Mouse (Mus musculus): ENCODE results near the gene Fam240a.

Gene Fam240a

GRCm38 (mm10) chr9:110945926-110946325, 29.3 kb upstream of the Fam240a start, which contains the start of gene Tdgf1:
Gene Tdgf1, minus strand, starts transcription at chr9:110946158.
- ATAC-seq (ENCODE audit: insufficient number of reproducible peaks, low FRiP score, low TSS enrichment), result no peak

GRCm38 (mm10) chr9:110945343-110945742, 28.7 kb upstream of the Fam240a start:
- ATAC-seq (ENCODE audit: insufficient number of reproducible peaks, low FRiP score, low TSS enrichment), result no peak

- ATAC-seq (ENCODE audit: insufficient number of reproducible peaks, low FRiP score, low TSS enrichment), result no peak
Observed at GRCm38 (mm10) chr9:110944265-110944664, 27.6 kb upstream of the Fam240a start.

DNA sequence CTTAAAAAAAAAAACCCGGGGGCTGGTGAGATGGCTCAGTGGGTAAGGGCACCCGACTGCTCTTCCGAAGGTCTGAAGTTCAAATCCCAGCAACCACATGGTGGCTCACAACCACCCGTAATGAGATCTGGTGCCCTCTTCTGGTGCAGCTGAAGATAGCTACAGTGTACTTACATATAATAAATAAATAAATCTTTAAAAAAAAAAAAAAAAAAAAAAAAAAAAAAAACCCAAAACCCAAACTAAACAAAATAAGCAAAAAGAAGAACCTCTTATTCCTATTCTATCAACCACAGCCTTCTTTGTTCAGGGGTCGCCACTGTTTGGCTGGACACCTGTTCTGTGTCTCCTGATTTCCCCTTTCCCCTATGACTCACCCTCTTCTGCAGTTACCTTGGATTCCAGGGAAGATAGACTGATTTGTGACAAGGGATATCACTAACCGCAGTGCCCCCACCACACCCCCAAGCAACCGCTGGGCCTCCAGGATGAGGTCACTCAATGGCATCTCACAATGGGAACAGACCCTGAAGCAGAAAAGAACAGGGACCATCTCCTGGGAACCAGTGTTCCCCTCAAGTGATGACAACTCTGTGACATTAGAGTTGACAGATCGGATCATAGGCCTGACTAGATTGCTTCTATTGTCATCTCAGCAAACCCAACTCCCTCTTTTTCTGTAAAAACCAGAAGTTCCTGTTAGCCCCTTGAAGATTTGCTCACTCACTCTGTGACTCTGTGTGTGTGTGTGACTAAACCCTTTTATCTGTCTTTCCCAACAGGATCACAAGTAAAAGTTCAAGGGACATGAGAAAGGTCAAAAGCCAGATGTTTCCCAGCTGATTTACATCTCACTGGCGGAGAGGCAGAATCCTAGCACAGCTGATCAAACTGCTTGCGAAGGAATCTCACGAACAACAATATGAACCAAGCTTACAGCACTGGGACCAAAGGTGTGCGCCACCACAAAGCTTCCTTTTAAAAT, 21.1 kb upstream of the Fam240a start:
- ATAC-seq (ENCODE audit: insufficient number of reproducible peaks, low FRiP score, low TSS enrichment), result no peak

DNA sequence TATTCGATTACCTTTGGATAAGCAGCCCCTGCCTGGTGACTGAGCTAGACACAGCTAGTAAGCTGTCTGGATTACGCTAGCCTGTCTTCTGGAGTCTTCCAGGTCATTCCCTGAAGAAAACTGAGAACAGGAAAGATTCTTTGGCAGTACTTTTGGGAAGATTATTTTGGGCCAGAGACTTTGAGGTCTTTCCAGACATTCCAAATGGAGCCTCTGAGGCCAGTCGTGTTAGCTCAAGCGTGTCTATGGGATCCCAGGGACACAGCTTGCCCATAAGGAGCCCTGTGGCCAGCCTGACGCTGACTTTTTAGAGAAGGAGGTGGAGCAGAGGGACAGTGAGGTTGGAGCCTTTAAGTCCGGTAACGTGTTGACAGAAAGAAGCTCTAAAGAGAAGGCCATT, 19.3 kb upstream of the Fam240a start:
- ATAC-seq (ENCODE audit: insufficient number of reproducible peaks, low FRiP score, low TSS enrichment), result no peak

DNA sequence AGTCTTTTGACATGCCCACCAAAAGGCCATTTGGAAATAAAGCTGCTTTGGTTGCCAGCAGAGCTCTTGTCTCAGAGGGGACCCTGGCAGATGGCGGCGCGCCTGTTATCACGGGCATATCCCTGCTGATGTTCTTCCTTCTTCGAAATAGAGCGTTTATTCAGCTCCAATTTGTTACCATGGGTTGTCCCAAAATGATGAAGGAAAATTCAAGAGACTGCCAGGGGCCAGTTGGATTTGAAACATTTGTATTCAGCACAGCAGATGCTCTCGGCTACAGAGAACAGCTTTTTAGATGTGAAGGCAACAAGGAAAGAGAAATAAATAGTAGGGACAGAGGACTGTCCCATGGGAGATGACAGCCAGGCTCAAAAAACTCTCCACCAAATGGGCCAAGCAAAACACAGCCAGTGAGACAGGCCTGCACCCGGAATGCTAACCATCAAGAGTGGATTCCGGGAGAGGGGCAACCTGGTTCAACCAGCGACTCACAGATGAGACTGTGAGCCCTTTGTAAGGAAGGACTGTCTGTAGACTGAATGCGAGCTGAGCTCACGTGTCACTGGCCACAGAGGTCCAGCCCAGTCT, 17.3 kb upstream of the Fam240a start:
- no peak for ATAC-seq (ENCODE audit: insufficient number of reproducible peaks, low FRiP score, low TSS enrichment)

GRCm38 (mm10) chr9:110931573-110931972, 14.9 kb upstream of the Fam240a start:
- no peak for ATAC-seq (ENCODE audit: insufficient number of reproducible peaks, low FRiP score, low TSS enrichment)

DNA sequence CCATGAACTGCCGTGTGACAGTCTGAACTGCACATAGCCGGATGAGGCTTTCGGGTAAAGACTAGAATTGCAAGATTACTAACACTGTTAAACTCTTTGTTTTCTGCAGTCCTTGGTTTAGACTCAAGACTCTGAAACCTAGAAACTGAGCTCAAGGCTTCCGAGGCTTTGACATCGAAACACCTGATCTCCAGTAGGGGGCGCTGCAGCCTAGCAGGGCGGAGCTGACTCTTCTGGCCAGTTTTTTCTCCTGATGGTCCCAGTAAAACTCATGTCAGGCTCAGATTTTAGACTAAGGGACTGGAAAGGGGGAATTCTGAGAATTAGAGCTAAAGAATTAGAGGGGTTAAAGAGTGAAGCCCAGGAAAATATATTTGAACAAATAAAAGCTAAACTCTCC, 6.1 kb upstream of the Fam240a start:
- no peak for ATAC-seq (ENCODE audit: insufficient number of reproducible peaks, low FRiP score, low TSS enrichment)

DNA sequence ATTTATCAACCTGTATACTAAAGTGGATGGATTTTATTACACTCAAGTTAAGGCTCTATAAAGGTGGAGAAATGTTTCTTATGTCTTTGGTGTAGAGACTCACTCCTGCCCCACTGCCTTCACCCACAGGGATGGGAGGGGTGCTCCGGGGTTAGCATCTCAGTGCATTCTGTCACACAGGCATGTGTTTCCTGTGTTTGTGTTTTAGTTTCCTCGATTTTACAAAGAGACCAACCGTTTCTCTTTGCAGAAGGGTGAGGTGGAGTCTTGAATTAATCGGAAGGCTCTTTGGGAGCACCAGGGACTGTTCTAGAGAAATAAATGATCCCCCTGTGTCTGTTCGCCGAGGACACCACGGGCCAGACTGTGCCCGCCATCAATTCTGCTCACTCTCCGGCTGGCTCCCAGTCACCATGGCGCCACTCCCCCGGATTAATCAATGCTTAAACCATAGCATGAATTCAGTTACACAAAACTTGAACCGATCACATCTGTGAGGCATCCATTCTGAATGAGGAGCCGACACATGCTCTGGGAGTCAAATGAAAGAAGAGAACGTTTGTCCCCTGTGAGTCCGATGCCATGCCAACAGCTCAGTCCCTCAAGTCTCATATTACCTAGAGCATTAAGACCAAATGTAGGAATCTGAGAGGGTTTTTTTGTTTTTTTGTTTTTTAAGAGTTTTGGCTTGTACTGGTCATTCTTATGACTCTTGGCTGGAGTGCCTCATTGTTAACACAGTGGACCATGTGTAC, 4.2 kb upstream of the Fam240a start:
- ATAC-seq (ENCODE audit: insufficient number of reproducible peaks, low FRiP score, low TSS enrichment), result no peak

GRCm38 (mm10) chr9:110915466-110915865, 1.2 kb downstream of the Fam240a start:
- no peak for ATAC-seq (ENCODE audit: insufficient number of reproducible peaks, low FRiP score, low TSS enrichment)

- no peak for ATAC-seq (ENCODE audit: insufficient number of reproducible peaks, low FRiP score, low TSS enrichment)
Observed at GRCm38 (mm10) chr9:110914631-110915236, 1.9 kb downstream of the Fam240a start.

DNA sequence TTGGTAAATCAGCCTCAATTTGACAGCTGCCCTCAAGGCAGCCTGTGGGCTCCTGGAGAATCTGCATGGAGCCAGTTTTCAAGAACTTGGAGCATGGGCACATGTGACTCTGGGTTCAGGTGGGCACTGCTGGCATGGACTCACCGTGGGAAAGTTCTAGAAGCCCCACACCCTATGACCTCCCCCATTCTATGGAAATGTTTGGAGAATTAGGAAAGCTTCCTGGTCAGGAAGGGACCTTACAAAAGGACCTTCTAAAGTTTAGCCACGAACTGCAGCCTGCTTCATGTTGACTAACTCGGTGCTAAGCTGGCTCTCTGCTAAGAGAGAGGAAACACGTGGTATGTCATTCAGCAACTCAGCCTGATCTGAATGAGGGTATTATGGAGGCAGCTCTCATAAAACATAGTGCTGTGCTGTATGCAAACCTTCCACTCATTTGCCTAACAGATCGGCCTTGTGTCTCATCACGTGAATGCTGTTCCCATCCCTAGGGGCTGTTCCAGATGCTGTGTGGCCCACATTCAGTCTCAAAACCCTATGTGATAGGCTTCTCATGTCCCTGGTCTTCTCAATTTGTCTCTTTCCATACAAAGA, 7.2 kb downstream of the Fam240a start:
- no peak for ATAC-seq (ENCODE audit: insufficient number of reproducible peaks, low FRiP score, low TSS enrichment)

DNA sequence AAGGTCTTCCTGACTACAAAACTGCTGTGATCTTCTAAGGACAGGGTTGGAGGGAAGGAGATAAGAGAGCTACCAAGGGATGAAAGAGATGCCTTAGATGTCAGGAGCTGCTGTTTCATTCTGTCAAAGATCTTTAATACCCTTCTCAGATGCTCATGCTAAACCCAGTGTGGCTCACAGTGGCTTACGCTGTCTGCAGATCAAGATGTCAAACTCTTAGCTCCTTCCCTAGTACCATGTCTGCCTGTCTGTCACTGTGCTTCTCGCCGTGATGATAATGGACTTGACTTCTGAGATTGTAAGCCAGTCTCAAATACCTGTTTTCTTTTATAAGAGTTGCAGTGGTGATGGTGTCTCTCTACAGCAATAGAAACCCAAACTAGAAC, 8.0 kb downstream of the Fam240a start:
- ATAC-seq (ENCODE audit: insufficient number of reproducible peaks, low FRiP score, low TSS enrichment), result no peak

- ATAC-seq (ENCODE audit: insufficient number of reproducible peaks, low FRiP score, low TSS enrichment), result no peak
Observed at GRCm38 (mm10) chr9:110907838-110908630, 8.6 kb downstream of the Fam240a start.

GRCm38 (mm10) chr9:110907201-110907837, 9.3 kb downstream of the Fam240a start:
- ATAC-seq (ENCODE audit: insufficient number of reproducible peaks, low FRiP score, low TSS enrichment), result no peak

- ATAC-seq (ENCODE audit: insufficient number of reproducible peaks, low FRiP score, low TSS enrichment), result no peak
Observed at GRCm38 (mm10) chr9:110902271-110902670, 14.4 kb downstream of the Fam240a start.

DNA sequence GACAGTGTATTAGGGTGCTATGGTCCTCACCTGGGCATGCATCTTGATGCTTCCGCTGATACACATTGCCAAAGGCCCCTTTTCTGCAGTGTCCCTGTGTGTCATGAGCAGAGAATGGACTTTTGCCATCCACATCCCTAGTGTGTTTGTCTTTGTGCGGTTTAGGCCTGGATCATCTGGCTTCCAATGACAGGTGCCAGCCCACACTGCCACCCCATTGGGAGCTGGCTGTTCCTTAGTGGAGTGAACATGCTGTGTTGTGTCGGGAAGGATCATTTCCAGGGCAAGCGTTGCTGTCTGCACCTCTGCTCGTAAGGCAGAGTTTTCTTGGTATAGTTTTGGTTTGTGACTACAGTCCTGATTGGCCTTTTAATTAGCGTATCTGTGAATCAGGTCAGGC, 15.5 kb downstream of the Fam240a start:
- ATAC-seq (ENCODE audit: insufficient number of reproducible peaks, low FRiP score, low TSS enrichment), result no peak

DNA sequence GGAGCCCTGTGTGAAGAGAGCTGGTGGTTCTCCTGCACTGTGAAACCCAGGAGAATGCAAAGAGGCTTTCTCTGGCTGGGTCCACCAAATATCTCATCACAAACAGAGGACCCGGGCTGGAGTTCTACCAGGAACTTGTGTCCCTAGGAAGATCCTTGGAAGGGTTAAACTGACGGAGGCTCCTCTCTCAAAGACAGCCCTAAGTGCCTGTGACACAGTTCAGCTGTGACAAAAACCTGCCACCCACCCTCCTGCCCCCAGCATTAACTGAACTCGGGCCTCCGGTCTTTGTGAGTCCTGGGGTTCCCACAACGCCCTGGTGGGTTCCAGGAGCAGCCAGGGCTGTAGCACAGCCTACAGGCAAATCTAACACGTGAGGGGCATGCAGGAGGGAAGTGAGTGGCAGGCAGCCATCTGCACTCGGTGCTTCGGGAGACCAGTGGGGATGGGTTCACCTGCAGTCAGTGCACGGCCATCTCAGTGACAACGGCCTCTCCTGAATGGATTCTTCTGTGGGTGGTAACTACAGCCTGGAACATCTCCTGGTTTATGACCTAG, 17.1 kb downstream of the Fam240a start:
- no peak for ATAC-seq (ENCODE audit: insufficient number of reproducible peaks, low FRiP score, low TSS enrichment)

DNA sequence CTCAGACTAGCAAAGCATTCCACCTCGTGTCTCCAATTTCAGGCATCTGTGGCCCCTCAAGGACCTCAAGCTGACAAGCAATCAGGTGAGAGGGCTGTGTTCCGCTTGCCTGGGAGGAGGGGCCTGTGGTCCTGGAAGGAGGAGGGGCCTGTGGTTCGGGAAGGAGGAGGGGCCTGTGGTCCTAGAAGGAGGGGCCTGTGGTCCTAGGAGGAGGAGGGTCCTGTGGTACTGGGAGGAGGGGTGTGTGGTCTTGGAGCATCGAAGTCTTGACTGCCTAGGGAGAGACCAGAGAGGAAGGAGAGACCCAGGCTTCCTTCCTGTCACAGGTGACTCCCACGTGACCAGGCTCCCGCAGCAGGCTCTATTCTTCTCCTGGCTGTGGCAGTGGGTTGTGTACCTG, 20.1 kb downstream of the Fam240a start:
- ATAC-seq (ENCODE audit: insufficient number of reproducible peaks, low FRiP score, low TSS enrichment), result no peak

Data from cerebellum, adult (tissue).